Mouse (Mus musculus) cerebellum, adult 2 months (tissue): ENCODE measurements around the gene Prdm10.

ENCODE experiments used
- CTCF ChIP-seq: fragments of 200-500 bp; IDR thresholded peaks from 2 replicates; pipeline ENCODE4 v1.5.1; 2011; ENCODE audit warnings: low read depth, mild to moderate bottlenecking, control low read depth, low read length, moderate library complexity, borderline replicate concordance; ENCODE audit not compliant: insufficient read depth
- POLR2A ChIP-seq: fragments of 200-500 bp; IDR thresholded peaks from 2 replicates; pipeline ENCODE4 v1.6.1; 2011; ENCODE audit warnings: low read length, control low read depth, borderline replicate concordance; ENCODE audit not compliant: insufficient read depth

GRCm38 (mm10) chr9:31304358-31304757, 24.0 kb downstream of the Prdm10 start:
- TF ChIP-seq CTCF = no peak
- no peak for TF ChIP-seq POLR2A
